Mouse (Mus musculus) bone marrow macrophage, adult 2 months (primary cell): ENCODE results near the gene Veph1. TPM values are rescaled to one million over a fixed set of nuclear protein-coding genes. Genes with fewer than 3 reads are reported as not detected.

Experiments
- H3K27ac ChIP-seq: 2 replicates; pipeline ENCODE4 v1.5.1; 2012; ENCODE audit warnings: low read depth, low read length; ENCODE audit not compliant: insufficient read depth
- H3K4me1 ChIP-seq: 2 replicates; pipeline ENCODE4 v1.6.1; 2012; ENCODE audit warnings: low read length; ENCODE audit not compliant: control insufficient read depth, insufficient read depth
- H3K4me3 ChIP-seq: 2 replicates; pipeline ENCODE4 v1.5.1; 2012; ENCODE audit warnings: mild to moderate bottlenecking, low read length, moderate library complexity; ENCODE audit not compliant: insufficient read depth
- CTCF ChIP-seq: IDR thresholded peaks from 2 replicates; pipeline ENCODE4 v1.5.1; 2012; ENCODE audit warnings: low read depth, mild to moderate bottlenecking, low read length, moderate library complexity
- POLR2A ChIP-seq: IDR thresholded peaks from 2 replicates; pipeline ENCODE4 v1.6.1; 2012; ENCODE audit warnings: mild to moderate bottlenecking, low read depth, low read length, borderline replicate concordance
- polyA plus RNA-seq: library from polyadenylated mRNA; stranded (reverse); fragments of >200 nt; gene quantifications from 2 replicates; pipeline ENCODE4 v1.2.4, GENCODE M21; 2012; ENCODE audit not compliant: missing spikeins, insufficient read depth, insufficient read length

The Veph1 gene
- polyA plus RNA-seq, 1 experiment: not detected

- TF ChIP-seq CTCF (no peak), POLR2A (no peak)
- H3K4me3 ChIP-seq: no peak overlapping the region
- H3K27ac ChIP-seq: no peak overlapping the region
- no peaks in the 10 kb centered on the region for H3K4me1 ChIP-seq
These were observed 123.7 kb downstream of the Veph1 start for GRCm38 (mm10) chr3:66172907-66173306.

DNA sequence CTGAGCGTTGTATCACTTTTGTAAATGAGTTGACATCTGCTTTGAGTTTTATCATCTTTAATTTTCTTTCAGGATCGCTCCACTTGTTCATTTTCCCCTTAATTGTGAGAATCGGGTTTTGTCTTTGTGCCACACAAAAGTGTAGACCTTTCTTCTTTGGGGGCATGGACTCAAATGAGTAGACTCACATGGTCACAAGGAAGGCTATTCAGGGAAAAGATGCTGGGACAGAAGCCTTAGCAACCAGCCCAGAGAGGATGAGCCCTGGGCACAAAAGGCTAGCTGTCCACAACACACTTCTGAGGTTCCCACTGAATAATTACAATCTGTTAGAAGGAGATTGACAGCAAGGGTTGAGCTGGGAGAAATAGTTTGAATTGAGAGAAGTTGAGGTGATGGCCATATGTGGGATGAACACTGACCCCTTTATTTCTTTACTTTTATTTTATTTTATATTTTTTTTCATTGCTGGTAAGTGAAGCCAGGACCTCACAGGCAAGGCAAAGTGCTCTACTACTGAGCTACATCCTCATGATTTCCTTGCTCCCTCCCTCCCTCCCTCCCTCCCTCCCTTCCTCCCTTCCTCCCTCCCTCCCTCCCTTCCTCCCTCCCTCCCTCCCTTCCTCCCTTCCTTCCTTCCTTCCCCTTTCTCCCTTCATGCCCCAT, 126.6 kb downstream of the Veph1 start:
- H3K27ac ChIP-seq: no peak overlapping the region
- no peak overlapping the region for H3K4me3 ChIP-seq
- H3K4me1 ChIP-seq: no peaks in the 10 kb centered on the region
- no peak for TF ChIP-seq CTCF
- no peak for TF ChIP-seq POLR2A

DNA sequence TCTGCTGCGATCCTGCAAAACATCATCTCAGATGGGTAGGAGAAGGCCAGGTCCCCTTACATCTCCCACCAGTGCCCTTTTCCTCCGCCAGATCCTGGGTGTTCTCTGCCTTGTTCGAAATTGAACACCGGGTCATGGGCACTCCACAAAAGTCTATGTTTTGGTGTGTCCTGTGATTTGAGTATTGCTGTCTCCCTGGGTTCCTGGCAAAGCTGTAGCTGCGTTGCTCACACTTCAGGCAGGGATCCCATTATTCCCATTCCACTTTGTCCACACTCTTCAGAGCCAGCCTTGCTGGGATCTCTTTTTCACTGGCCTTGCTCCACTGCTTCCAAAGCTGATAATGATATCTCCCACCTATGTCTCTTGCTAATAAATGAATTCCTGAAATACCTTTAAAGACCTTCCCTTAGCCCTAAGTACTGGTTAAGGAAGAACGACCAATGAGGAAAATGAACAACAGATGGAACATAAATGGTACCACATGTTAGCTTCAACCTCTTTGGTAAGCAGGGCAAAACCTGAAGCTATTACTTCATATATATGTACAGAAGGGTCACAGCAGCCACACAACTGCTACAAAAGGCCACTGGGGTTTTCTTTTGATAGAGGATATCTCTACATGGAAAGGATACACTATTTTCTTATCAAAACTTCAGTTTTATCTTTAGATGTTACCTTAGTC, 129.9 kb downstream of the Veph1 start:
- Histone ChIP-seq H3K4me1 (no peaks in the 10 kb centered on the region), H3K27ac (no peak overlapping the region), H3K4me3 (no peak overlapping the region)
- TF ChIP-seq CTCF: no peak
- no peak for TF ChIP-seq POLR2A

- no peak overlapping the region for H3K27ac ChIP-seq
- TF ChIP-seq POLR2A (no peak), CTCF (no peak)
- no peak overlapping the region for H3K4me3 ChIP-seq
- H3K4me1 ChIP-seq: no peaks in the 10 kb centered on the region
These were observed 131.6 kb downstream of the Veph1 start for GRCm38 (mm10) chr3:66165026-66165425.

GRCm38 (mm10) chr3:66164585-66164984, 132.1 kb downstream of the Veph1 start:
- no peak for TF ChIP-seq POLR2A
- no peak for TF ChIP-seq CTCF
- Histone ChIP-seq H3K4me1 (no peaks in the 10 kb centered on the region), H3K4me3 (no peak overlapping the region), H3K27ac (no peak overlapping the region)

GRCm38 (mm10) chr3:66162612-66163011, 134.0 kb downstream of the Veph1 start:
- Histone ChIP-seq H3K4me3 (no peak overlapping the region), H3K27ac (no peak overlapping the region), H3K4me1 (no peaks in the 10 kb centered on the region)
- TF ChIP-seq CTCF (no peak), POLR2A (no peak)

- Histone ChIP-seq H3K27ac (no peak overlapping the region), H3K4me3 (no peak overlapping the region), H3K4me1 (no peaks in the 10 kb centered on the region)
- TF ChIP-seq CTCF: no peak
- TF ChIP-seq POLR2A: no peak
These were observed 138.7 kb downstream of the Veph1 start for GRCm38 (mm10) chr3:66157947-66158346.

GRCm38 (mm10) chr3:66137601-66138000, 159.0 kb downstream of the Veph1 start:
- Histone ChIP-seq H3K4me1 (no peaks in the 10 kb centered on the region), H3K4me3 (no peak overlapping the region), H3K27ac (no peak overlapping the region)
- no peak for TF ChIP-seq CTCF
- TF ChIP-seq POLR2A: no peak

DNA sequence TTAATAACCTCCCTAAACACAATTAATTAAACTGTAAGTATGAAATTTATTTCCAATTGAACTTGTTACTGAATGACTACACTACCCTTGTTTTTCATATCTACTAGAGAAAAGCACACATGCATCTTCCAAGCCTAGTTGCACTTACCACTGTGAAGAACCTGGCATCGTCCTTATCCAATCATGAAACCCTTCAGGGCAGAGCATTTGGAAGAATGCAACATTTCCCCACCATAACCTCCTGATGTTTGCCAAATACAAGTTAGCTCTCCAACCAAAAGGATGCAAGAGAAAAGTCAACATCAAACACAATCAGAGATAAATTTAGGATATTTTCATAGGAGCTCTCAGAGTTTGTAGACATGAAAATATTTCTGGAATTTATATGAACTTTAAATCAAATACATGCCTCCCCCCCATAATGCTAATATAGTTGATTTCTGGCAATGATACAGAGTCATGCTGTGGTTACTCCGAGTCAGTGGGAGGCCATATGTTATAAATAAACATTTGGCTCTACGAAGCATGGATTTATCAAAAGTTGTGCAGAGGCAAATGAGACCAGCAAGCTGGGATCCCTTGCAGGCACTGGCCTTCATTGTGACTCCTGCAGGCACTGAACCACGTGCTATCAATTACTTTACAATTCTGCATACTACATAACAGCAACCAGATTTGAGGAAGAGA, 165.2 kb downstream of the Veph1 start:
- Histone ChIP-seq H3K4me1 (no peaks in the 10 kb centered on the region), H3K4me3 (no peak overlapping the region), H3K27ac (no peak overlapping the region)
- TF ChIP-seq POLR2A (no peak), CTCF (no peak)

GRCm38 (mm10) chr3:66129689-66130088, 166.9 kb downstream of the Veph1 start:
- no peak overlapping the region for H3K4me3 ChIP-seq
- no peak overlapping the region for H3K27ac ChIP-seq
- TF ChIP-seq POLR2A (no peak), CTCF (no peak)
- H3K4me1 ChIP-seq: no peaks in the 10 kb centered on the region
